Mouse (Mus musculus) induced T-regulatory cell, adult 2 months (primary cell): ENCODE measurements at regions not wholly inside any gene's neighbourhood (a gene's known extent, or its start where the extent isn't known, plus 50 kb on each side); places are given as distances from the start of the nearest gene placed in this dataset.

Experiments
- DNase-seq: peaks from one replicate; pipeline ENCODE4 v3.0.0-alpha.2; 2012; ENCODE audit warnings: low read depth

DNA sequence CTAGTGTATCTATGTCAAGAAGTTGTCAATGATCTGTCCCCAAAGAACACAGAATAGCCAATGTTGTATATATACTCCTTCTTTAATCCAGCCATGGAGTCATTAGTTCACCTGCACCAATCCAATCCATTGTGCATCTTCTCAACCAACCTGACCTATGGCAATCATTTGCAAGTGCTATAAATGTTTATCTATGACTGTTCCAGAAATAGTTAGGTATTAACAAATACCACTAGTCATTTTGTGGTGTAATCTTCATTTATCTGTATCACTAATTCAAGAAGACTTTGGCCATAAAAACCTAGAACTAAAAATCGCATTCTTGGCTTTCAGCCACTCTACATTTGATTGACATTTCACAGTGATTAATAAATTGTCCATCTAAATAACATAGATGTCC, 430.6 kb upstream of the Ubash3b start:
- DNase-seq = no peak

DNA sequence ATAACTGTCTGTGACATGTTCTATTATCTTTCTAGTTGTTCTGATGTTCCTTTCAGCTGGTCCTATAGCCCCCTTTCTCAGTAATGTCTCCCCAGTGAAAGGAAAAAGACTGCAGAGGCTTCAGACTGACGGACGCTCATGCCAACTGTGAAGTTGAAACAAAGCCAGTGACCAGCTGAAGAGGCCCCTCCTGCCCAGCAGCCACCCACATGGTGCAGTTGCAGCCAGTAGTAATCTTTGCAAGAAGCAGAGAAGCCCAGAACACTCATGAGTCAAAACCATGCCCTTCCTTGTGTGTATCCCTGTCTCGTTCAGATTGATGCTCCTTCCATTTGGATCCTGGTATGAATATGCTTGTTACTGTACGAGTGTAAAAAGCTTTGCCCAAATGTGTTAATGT, 428.7 kb upstream of the Ubash3b start:
- no peak for DNase-seq

DNA sequence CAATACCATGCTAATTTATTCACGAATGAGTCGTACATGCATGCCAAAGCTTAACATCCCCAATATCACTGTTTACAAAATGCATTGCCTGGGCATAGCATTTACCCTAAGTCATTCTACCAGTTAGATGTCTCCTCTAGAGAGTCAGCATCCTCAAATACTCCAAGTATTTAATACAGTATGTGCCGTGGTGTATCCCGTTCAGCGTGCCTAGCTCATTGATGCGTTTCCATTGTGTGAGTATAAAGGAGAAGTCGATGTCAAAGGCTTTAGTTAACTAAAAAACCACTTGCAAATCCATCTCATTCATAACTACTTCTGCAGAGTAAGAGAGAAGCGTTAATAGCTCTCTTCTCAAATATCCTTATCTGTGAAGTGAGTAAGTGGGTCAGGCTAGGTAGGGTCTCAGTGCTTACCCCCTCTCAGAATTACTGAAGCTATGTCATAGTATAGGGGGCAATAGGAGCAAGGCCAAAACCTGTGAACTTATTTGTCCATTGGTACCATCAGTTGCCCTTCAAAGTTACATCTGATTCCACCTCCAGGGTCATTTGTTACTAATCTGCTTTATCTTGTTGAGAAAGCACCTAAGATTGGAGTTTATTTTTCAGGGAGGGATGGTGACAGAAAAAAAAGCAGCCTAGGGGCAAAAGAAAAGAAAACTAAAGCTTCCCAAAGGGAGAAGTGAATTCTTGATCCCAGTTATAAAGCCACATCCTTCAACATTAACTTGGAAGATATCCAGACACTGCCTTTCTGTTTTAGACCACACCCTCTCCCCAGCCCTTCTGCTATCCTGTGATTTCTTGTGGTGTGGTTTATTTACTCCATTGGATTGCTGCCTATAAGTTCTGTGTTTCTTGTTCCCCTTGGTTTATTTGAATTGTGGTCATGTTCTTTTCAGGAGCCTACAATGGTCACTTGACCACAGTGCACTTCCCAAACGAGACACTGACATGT, 427.2 kb upstream of the Ubash3b start:
- no peak for DNase-seq

DNA sequence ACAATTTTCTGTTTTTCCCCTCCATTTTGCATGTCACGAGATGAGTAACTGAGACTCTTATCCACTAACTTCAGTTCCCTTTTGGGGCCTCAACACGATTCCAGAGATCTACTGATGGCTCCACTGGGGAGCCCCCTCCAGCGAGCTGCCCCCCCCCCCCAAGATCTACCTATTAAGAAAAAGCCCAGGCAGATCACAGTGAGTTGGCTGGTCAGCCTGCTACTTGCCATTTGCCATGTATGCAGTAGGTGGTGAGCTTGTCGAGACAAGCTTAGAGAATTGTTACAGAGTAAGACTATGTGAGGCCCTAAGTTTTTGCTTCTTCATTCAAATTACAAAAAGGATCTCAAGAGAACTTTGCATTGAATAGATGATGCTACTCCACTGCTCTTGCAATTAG, 426.3 kb upstream of the Ubash3b start:
- no peak for DNase-seq

DNA sequence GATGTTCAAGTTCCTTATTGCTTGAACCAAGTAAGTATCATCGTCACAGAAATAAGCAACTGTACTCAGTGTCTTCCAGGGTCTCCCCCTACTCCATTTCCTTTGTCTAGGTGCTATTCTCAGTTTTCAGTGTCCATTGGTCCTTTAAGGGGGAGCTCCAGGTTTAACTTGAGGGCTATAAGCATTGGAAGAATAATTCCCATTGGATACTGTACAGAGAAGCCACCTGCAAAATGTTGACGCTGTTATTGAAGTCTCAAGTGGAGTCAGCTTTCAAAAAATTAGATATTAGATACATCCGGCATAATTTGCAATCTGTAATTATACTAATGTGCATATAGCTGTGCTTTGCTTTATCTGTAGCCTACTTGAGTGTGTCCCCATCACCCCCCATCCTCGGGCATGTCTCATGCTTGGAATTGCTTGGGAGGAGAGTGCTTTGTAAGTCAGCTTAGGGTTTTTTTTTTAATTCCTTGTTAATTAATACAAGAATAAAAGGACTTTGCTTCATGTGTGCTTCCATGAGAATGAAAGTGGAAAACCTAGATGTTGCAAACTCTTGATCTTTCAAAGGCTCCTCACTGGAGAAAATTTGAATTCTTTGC, 425.6 kb upstream of the Ubash3b start:
- DNase-seq = no peak

DNA sequence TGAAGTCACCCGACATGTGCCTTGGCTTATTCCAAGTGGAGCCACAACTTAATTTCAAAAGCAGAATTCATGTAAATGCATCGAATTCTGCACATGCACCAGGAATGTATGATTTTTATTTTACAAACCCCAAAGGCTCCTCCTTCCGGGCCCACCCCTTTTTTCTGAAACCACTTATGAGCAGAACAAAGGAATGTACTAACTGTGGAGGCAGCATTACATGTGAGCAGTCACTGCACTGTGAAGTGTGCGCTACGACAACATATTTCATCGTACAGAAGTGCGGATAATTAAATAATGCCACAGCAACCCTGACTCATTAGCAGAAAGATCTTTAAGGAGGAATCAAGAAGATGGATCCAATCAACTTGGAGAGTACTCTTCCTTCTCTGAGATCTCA, 424.8 kb upstream of the Ubash3b start:
- DNase-seq = no peak

DNA sequence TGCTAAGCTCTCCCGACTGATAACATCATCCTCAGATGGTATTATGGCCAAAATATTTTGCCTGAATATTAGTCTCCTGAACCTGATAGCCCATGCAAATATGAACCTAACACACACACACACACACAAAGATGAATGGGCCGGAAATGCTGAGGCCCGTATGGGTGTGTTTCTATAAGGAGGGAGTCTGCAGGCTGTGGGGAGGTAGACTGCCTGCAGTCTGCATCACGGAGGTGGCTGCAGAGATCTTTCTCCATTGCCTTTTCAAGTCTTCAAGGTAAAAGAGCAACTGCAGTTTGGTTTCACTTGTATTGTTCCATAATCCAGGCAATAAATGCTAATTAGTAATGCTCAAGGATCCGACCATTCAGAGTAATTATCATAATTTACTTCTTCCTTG, 424.3 kb upstream of the Ubash3b start:
- DNase-seq = no peak

DNA sequence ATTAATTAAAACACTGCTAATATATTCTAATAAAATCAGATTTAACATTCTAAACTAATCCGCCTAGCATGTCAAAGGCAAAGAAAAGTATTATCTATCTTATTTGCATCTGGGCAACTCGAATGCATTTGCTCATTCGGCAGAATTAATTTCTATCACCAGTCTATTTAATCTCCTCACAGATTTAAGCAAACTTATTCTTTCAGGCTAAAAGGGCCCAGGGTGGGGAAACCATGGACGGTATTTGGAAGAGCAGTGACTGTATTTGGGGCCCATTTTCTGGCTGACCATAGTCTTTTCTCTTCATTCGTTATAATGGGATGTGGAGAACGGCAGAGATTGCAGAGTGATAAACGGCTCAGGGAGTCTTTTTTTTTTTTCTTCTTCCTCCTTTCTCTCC, 423.5 kb upstream of the Ubash3b start:
- DNase-seq = no peak

DNA sequence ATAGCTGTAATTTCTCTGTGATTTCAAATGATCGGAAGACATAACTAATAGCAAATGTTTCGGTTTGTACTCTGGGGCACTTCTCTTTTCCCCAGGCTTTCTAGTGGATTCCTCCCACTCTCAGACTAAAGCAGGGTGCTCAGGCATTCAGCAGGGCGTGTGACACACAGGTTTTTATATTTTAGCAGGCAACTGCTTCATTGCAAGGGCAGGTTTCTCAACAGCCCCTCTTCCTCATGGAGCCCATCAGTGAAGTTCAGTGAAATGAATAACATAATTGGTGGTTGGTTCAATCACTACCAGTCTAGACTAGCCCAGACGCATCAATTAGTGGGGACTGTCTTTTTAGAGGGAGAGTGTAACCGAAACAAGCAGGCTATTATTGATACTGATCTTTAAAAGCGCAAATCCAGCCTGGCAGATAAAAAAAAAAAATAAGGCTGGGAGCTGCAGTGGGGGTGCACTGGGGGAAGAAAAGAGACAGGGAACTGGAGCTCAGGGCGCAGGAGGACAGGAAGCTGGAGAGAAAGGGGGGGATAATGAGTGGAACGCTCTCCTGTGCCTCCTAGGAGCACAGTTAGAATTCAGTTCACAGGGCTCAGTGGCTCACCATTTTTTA, 422.3 kb upstream of the Ubash3b start:
- DNase-seq = no peak

DNA sequence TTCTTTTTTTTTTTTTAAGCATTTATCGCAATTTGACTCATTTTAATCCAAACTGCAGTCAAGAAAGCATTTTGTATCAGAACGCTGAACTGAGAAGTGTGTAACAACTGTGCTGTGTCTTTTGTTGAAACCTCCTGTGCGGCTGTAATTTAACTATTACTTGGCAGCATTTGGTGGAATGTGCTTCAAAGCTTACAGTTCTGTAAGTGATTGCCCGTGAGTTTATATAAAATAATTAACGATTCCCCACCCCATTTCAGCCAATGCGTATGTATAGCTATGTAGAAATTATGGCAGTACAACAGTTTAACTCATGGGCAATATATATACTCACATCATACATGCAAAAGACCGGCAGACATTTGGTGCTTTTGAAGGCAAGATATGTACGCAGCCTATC, 421.8 kb upstream of the Ubash3b start:
- no peak for DNase-seq

DNA sequence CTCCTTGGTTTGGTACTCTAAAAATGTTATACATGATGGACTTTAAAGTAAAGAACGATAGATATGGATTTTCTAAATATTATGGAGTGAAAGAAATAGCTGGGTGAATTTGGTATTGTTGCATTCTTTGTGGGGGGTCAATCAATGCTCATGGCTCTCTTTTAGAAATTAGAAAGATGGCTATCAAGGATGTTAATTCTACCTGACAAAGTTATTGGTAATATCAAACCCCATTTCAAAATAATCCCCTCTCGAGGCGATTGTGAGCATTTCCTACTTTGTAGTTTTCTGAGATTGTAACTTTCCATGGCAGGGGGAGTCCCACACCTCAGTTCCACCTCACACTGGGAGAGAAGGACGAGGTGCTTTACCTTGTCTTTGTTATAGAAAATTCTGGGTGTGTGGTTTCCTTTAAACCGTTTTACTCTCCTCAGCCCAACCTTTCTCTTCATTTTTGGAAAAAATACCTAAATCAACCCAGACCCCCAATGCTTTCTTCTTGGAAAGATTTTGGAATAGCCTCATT, 421.3 kb upstream of the Ubash3b start:
- no peak for DNase-seq

DNA sequence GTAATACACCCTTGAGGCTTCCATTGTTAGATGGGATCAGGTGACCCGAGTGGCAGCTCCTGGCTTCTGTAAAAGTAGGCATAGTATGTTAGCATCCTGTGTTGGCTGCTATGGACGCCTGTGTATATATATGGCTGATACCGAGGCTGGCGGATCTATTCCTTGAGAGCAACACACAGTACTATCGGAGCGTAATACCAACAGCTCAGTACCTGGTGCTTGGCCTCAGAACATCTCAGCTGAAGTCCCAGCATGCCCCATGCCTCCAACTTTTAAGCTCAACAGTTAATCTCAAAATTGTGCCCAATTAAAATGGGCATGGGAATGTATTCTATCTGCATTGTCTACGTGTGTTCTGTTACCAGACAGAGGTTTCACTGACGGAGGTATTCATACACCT, 420.7 kb upstream of the Ubash3b start:
- DNase-seq = no peak

DNA sequence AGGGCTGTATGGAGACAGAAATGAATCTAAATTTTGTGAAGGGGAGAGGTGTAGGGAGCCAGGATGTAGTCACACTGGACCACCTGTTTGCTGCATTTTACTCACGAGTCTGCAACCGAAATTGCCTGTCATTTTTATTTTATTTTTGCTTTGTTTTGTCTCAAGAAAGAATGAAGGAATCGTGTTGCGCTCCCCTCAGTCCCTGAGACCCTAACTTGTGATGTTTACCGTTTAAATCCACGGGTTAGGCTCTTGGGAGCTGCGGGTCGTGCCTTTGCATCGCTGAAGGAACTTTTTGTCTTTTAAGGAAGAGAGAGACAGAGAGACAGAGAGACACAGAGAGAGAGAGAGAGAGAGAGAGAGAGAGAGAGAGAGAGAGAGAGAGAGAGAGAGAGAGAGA, 420.2 kb upstream of the Ubash3b start:
- no peak for DNase-seq

DNA sequence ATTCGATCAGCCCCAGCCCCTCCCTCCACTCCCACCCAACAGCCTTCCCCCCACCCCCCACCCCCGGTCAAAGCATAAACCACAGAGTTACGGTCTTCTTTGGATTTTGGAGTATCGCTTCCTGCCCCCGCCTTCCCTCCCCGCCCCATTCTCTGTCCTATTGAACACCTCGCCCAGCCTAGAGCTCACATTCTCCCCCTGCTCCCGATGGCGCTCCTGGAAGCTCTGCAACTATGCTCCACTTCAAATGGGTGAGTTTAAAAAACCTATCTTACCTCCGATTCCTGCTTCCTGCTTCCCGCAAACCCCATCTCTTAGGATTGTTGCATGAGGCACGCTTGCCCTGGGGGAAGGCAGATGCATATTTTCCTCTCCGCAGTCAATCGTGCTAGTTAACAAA, 419.7 kb upstream of the Ubash3b start:
- DNase-seq = no peak

DNA sequence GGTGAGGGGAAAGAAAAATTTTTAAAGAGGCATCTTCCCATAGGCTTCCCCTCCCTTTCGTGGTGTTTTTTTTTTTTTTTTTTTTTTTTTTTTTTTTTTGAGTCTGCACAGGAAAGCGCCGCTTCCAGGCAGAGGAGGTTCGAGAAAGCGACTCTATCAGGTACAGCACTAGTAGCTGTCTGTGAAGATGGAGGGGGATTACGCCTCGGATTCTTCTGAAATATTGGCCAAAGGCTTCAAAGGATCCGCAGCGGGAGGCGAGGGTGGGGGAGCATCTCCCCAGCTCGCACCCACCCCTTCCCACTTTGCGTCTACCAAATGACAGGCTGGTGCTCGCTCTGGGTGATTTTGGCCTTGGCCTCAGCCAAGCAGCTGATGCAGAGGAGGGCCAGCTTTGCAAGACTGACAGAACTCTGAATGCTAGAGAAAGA, 419.1 kb upstream of the Ubash3b start:
- no peak for DNase-seq

DNA sequence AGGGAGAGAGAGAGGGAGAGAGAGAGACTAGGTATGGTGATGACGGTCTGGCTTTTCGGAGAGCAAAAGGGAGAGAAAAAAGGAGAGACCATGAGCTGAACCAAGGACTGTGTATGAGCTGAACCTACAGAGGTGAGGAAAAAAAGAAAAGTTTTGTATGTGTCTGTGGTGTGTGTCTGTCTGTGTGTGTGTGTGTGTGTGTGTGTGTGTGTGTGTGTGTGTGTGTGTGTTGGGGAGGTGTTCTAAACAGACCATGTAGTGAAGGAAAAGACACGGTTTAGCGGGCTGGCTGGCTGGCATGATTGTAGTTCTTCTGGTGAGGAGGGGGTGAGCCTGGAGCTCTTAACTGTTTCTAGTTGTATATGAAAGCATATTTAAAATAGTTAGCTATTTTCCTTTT, 418.6 kb upstream of the Ubash3b start:
- DNase-seq = no peak

DNA sequence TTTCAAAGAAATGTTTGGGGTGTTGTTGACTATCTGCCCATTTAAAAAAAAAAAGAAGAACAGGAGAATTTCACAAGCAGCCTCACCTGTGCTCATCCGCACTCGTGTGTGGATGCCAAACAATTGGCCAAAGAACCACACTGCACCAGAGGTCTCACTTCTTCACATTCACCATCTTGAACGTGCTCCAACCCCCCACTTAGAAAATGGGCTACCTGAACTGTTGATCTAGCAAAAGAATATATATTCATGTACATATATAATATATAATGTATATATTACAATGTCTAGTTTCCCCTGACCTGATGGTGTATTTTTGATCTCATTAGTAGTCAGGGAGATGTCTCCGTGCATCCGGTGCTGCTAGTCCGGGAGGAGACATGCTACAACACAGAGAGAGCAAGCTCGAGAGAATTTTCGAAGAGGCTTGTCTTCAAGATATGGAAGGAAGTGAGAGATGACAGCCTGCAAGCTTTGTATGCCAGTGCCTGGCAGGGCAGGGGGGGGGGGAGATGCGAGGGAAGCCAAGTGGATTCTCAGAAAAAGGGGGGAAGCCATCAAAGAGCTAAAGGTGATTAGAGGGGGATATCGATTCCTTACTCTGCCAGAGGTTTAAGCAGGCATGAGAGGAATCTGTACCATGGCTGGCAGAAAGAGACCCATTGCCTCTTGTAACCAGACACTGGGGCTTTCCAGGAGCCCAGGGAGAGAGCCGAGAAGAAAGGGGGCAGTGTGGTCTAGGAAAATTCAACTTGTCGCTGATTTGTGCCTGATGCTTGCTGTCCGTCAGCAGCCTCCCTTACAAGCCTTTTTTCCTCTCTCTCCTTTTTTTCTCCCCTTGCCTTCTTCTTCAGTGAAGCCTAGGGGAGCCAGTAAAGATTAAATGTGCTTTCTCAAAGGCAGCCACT, 417.9 kb upstream of the Ubash3b start:
- no peak for DNase-seq

DNA sequence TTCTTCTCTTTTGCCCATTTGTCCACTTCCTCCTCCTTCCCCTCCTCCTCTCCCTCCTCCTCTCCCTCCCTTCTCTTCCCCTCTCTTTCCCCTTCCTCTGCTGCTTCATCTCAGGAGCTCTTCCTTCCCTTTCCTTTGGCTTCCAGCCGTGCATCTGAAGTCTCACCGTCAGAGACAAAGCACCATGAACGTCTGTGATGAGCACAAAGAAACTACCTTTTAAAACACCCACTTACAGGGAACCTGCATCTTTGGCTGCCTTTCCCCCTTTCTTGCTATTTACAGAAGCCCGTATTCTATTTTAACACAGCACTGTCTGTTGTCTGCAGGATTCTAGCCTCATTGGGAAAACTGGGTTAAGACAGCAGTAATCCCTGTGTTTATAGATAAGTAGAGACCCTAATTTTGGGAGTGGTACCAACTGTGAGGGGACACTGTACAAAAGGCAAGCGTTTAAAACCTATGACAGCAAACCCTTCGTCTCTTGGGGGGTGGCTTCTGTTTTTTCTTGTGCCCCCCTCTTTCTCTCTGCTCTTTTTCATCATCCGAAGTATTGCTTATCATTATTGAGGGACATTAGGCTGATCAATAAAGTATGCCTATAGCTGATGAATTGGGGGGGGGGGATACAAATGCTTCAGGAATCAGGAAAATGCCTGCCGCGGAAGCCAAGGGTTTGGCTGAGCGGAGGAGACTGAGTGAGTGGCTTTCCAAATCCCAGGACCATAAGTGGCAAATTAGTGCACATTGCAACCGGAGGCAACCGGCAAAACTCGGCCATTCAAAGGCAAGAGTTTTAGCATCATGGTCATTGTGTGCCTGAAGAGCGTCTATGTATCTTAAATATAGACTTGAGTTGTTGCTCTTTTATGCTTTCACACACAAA, 417.0 kb upstream of the Ubash3b start:
- no peak for DNase-seq

DNA sequence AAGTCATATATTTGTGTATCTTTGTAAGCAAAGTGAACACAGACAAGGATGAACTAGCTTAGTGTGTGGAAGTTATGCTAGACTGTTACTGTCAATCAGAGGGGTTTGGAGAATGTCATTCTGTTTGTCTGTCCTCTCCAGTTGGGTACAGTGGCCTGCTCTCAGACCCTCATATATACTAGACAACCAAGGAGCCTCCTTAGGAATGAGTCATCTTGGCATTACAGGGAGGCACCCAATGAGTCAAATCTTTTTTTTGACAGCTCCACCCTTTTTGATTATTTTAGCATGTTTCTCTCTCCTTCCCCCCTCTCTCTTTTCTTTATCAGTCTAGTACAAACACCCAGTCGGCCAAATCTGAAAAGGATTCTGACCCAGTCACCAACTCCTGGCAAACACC, 416.3 kb upstream of the Ubash3b start:
- no peak for DNase-seq

DNA sequence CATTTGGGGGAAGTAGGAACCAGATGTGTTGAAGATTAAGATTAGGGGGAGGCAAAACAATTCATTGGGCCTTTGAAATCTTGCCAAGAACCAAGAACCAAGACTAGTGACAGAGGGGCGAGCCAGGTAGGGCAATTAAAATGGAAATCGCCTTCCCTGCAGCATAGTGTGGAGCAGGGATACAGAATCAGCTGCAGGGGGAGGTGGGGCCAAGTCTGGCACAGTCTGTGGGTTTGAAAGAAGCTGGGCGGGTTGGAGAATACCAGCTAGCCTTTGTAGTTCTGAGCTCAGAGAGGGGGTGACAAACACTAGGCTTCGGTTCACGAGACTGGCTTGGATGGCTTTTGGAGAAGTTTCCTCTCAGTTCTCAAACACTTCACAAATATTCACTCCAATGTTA, 414.3 kb upstream of the Ubash3b start:
- DNase-seq = no peak

DNA sequence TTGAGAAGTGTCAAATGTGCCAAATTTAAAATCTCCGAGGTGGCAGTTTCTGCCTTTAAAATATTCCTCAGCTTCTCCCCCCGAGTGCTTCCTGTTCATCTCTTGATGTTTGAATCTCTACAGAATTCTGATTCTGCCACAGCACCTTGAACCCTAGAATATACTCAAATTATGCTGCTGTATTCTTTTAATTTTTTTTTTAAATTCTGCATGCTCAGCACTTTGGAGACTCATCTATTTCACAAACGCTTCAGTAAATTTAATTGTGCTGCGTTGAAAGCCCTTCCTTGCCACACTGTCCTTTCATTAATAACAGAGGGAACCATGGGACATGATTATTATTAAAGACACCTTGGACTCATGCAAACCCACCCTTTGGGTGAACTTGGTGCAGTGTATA, 408.8 kb upstream of the Ubash3b start:
- no peak for DNase-seq
